Mouse (Mus musculus): ENCODE measurements at regions not wholly inside any gene's neighbourhood (a gene's known extent, or its start where the extent isn't known, plus 50 kb on each side); places are given as distances from the start of the nearest gene placed in this dataset.

GRCm38 (mm10) chr5:54290372-54291080 lies 292.2 kb downstream of the Stim2 start:
- Histone ChIP-seq H3K9me3 (ENCODE audit: low read depth, low read length) (no peaks in the 10 kb centered on the region), H3K27me3 (ENCODE audit: insufficient read depth, low read length) (no peaks in the 10 kb centered on the region), H3K36me3 (ENCODE audit: insufficient read depth) (no peaks in the 10 kb centered on the region), H3K9ac (no peak overlapping the region), H3K4me3 (ENCODE audit: low read depth, low read length) (no peak overlapping the region), H3K4me2 (no peak overlapping the region), H3K27ac (ENCODE audit: low read depth) (no peak overlapping the region), H3K4me1 (ENCODE audit: insufficient read depth) (no peaks in the 10 kb centered on the region)
- peak; percentile 28 for DNase-seq
- ATAC-seq (ENCODE audit: insufficient read depth): no peak
- WGBS: 8% methylated on average over 12 of the region's 12 CpGs
- TF ChIP-seq CTCF (IDR thresholded peaks at IDR 0.05; ENCODE audit: low read depth): no peak

DNA sequence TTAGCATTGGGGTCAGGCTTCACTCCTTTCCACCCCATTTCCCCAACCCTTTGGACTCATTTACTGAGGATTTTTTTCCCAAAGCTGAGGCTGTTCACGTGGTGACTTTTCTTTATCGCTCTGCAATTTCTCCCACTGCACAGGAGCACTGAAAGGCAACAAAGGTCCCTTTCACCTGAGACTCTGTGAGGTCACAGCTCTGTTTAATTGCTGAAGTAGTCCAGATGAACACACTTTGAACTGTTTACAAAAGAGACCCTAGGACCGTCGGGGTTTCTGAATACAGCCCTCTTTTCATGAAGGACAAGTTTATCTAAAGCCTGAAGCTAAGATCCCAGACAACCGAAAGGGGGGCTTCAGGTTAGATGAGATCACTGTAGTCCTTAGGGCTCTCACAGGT lies 293.6 kb downstream of the Stim2 start:
- no peak overlapping the region for H3K4me3 ChIP-seq (ENCODE audit: low read depth, low read length)
- H3K27me3 ChIP-seq (ENCODE audit: insufficient read depth, low read length): no peaks in the 10 kb centered on the region
- H3K4me1 ChIP-seq (ENCODE audit: insufficient read depth): no peaks in the 10 kb centered on the region
- no peak overlapping the region for H3K27ac ChIP-seq (ENCODE audit: low read depth)
- ATAC-seq (ENCODE audit: insufficient read depth) (peak; percentile 88), DNase-seq (peak; percentile 25)
- H3K4me2 ChIP-seq: no peak overlapping the region
- H3K9ac ChIP-seq: no peak overlapping the region
- WGBS: 20% methylated on average over 5 of the region's 5 CpGs
- TF ChIP-seq CTCF (IDR thresholded peaks at IDR 0.05; ENCODE audit: low read depth): no peak
- no peaks in the 10 kb centered on the region for H3K9me3 ChIP-seq (ENCODE audit: low read depth, low read length)
- H3K36me3 ChIP-seq (ENCODE audit: insufficient read depth): no peaks in the 10 kb centered on the region

DNA sequence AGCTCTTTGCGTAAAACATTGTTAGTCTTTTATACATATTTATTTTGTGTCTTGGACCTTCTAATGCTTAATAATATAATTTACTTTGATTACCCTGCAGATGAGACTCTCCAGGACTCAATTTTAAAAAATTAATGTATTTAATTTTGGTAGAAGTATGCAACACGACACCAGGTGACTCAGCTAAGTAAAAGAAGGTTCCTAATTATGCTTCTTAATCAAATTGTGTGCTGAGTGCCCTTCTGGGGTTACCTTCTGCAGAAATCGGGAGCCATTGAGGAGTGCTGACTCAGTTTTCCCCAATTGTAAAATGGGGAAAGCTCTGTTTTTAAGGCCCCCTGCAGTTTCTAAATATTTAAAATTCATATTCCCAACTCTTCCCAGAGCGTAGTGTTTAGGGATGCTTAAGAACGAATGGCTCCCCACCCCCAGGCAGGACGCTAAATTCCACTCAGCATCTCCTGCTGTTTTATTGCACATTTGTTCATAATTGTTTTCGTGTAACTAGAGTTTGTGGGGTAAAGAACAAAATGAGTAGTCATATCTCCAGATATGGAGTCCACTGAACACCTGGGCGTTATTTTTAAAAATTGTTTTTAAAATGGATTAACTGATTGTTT lies 315.5 kb downstream of the Stim2 start:
- 84% methylated on average over 8 of the region's 8 CpGs for WGBS
- H3K4me1 ChIP-seq (ENCODE audit: insufficient read depth): no peaks in the 10 kb centered on the region
- H3K36me3 ChIP-seq (ENCODE audit: insufficient read depth): no peaks in the 10 kb centered on the region

GRCm38 (mm10) chr5:54330415-54330814 lies 332.1 kb downstream of the Stim2 start:
- H3K4me2 ChIP-seq: no peak overlapping the region
- no peaks in the 10 kb centered on the region for H3K36me3 ChIP-seq (ENCODE audit: insufficient read depth)
- no peak for TF ChIP-seq CTCF (IDR thresholded peaks at IDR 0.05; ENCODE audit: low read depth)
- no peaks in the 10 kb centered on the region for H3K9me3 ChIP-seq (ENCODE audit: low read depth, low read length)
- WGBS: 84% methylated on average over 2 of the region's 2 CpGs
- H3K9ac ChIP-seq: no peak overlapping the region
- no peaks in the 10 kb centered on the region for H3K4me1 ChIP-seq (ENCODE audit: insufficient read depth)
- no peaks in the 10 kb centered on the region for H3K27me3 ChIP-seq (ENCODE audit: insufficient read depth, low read length)
- H3K27ac ChIP-seq (ENCODE audit: low read depth): no peak overlapping the region
- H3K4me3 ChIP-seq (ENCODE audit: low read depth, low read length): no peak overlapping the region
- ATAC-seq (ENCODE audit: insufficient read depth) (no peak), DNase-seq (no peak)

More for the DNA sequence above, 315.5 kb downstream of the Stim2 start:
- no peak for TF ChIP-seq CTCF (IDR thresholded peaks at IDR 0.05; ENCODE audit: low read depth)
- DNase-seq (no peak), ATAC-seq (ENCODE audit: insufficient read depth) (no peak)
- Histone ChIP-seq H3K27me3 (ENCODE audit: insufficient read depth, low read length) (no peaks in the 10 kb centered on the region), H3K27ac (ENCODE audit: low read depth) (no peak overlapping the region), H3K4me2 (no peak overlapping the region), H3K4me3 (ENCODE audit: low read depth, low read length) (no peak overlapping the region), H3K9me3 (ENCODE audit: low read depth, low read length) (no peaks in the 10 kb centered on the region), H3K9ac (no peak overlapping the region)

DNA sequence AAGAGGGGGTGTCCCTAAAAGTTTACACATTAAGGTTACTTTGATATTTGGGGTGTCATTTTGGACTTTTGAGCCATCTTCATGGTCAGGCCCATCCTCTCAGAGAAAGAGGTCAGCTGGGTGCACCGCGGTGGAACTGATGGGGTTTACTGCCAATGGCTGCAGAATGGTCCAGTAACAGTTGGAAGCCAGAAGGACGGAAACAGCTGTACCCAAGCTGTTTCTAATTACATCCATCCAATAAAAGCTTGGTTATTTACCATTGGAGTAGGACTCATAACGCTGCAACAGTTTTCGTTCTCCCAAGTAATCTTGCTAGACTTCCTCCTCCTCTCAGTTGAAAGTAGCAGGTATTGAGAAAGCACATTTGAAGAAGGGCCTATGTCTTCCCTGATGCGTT lies 344.7 kb downstream of the Stim2 start:
- Histone ChIP-seq H3K27me3 (ENCODE audit: insufficient read depth, low read length) (no peaks in the 10 kb centered on the region), H3K4me3 (ENCODE audit: low read depth, low read length) (no peak overlapping the region), H3K4me2 (no peak overlapping the region), H3K9ac (no peak overlapping the region), H3K9me3 (ENCODE audit: low read depth, low read length) (no peaks in the 10 kb centered on the region), H3K36me3 (ENCODE audit: insufficient read depth) (no peaks in the 10 kb centered on the region), H3K27ac (ENCODE audit: low read depth) (no peak overlapping the region), H3K4me1 (ENCODE audit: insufficient read depth) (no peaks in the 10 kb centered on the region)
- DNase-seq (no peak), ATAC-seq (ENCODE audit: insufficient read depth) (no peak)
- TF ChIP-seq CTCF (IDR thresholded peaks at IDR 0.05; ENCODE audit: low read depth): no peak
- WGBS: 84% methylated on average over 6 of the region's 6 CpGs

- Histone ChIP-seq H3K27ac (ENCODE audit: low read depth) (no peak overlapping the region), H3K9ac (no peak overlapping the region), H3K36me3 (ENCODE audit: insufficient read depth) (no peaks in the 10 kb centered on the region), H3K4me2 (no peak overlapping the region), H3K27me3 (ENCODE audit: insufficient read depth, low read length) (no peaks in the 10 kb centered on the region), H3K4me3 (ENCODE audit: low read depth, low read length) (no peak overlapping the region), H3K9me3 (ENCODE audit: low read depth, low read length) (no peaks in the 10 kb centered on the region), H3K4me1 (ENCODE audit: insufficient read depth) (no peaks in the 10 kb centered on the region)
- WGBS: 77% methylated on average over 3 of the region's 3 CpGs
- ATAC-seq (ENCODE audit: insufficient read depth) (no peak), DNase-seq (no peak)
- no peak for TF ChIP-seq CTCF (IDR thresholded peaks at IDR 0.05; ENCODE audit: low read depth)
Measured at GRCm38 (mm10) chr5:54343432-54343831, 345.1 kb downstream of the Stim2 start.

GRCm38 (mm10) chr5:54348820-54349596 lies 350.7 kb downstream of the Stim2 start:
- no peaks in the 10 kb centered on the region for H3K9me3 ChIP-seq (ENCODE audit: low read depth, low read length)
- no peaks in the 10 kb centered on the region for H3K4me1 ChIP-seq (ENCODE audit: insufficient read depth)
- TF ChIP-seq CTCF (IDR thresholded peaks at IDR 0.05; ENCODE audit: low read depth): no peak
- H3K27ac ChIP-seq (ENCODE audit: low read depth): no peak overlapping the region
- H3K36me3 ChIP-seq (ENCODE audit: insufficient read depth): no peaks in the 10 kb centered on the region
- no peak overlapping the region for H3K4me3 ChIP-seq (ENCODE audit: low read depth, low read length)
- ATAC-seq (ENCODE audit: insufficient read depth) (no peak), DNase-seq (no peak)
- no peak overlapping the region for H3K4me2 ChIP-seq
- no peak overlapping the region for H3K9ac ChIP-seq
- WGBS: 59% methylated on average over 8 of the region's 8 CpGs
- H3K27me3 ChIP-seq (ENCODE audit: insufficient read depth, low read length): no peaks in the 10 kb centered on the region

Measured in lung, embryonic 14.5 days (tissue).